Mouse (Mus musculus) urinary bladder, postnatal 36 days (tissue): ENCODE measurements at regions not wholly inside any gene's neighbourhood (a gene's known extent, or its start where the extent isn't known, plus 50 kb on each side); places are given as distances from the start of the nearest gene placed in this dataset.

Experiments used
- DNase-seq, 2 experiments: peaks; one replicate each; pipeline ENCODE4 v3.0.0; 2022; ENCODE audit warnings: low spot score in 2 of 2, mixed read lengths in 1 of 2

DNA sequence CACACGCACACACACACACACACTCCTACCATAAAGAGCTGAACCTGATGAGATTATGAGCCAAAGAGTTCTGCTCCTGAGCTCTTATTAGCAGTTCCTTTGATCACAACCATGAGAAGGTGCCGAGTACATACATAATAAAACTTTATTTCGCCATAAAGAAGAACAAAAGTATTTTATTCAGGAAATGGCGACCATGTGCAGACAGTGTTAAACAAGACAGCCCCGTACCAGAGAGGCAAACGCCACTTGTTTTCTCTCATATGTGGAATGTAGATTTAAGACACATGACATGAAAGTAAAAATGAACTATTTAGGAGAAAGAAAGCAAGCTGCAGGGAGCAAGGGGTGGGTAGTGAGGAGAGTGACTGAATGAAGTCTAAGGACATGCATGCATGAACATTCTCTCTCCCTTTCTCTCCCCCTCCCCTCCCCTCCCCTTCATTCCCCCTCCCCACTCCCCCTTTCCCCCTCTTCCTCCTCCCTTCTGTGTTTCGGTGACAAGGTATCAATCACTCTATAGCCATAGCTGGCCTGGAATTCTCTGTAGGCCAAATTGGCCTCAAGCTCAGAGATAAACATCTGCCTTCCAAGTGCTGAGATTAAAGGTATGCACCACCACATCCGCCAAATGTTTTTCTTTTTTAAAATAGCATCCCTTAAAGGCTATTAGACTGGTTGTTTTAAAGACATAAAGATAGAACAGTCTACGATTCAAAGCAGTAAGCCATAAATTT lies 266.0 kb upstream of the Map3k7 start:
- DNase-seq, result no peak

DNA sequence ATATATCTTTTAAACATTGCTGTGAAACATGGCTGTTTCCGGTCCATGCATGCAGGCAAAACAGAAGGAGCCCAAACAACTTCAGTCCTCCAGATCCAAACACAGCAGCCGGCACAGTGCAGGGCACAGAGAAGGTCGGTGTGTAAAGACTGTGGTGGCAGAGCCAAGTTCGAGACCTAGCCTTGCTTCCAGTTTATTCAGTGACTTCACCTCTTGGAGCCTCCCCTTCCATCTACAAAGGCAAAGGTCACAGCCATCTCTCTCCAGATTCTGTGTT lies 265.5 kb upstream of the Map3k7 start:
- no peak for DNase-seq

DNA sequence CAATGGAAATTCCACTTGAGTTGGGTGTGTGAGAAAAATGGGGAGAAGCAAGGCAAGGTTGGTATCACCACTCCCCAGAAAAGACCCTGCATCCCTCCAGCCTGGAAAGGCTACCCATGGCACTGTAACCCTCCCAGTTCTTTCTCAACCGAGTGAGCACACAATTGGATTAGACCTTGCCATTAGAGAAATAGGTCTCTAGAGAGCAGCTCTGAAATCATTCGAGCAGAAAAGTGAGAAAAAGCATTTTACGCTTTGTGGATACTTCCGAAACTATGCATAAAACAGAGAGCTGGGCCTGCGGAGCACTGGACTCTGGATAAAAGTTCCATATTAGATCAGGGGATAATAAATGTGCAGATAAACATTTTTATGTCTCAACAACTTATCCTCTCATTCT lies 264.6 kb upstream of the Map3k7 start:
- no peak for DNase-seq

DNA sequence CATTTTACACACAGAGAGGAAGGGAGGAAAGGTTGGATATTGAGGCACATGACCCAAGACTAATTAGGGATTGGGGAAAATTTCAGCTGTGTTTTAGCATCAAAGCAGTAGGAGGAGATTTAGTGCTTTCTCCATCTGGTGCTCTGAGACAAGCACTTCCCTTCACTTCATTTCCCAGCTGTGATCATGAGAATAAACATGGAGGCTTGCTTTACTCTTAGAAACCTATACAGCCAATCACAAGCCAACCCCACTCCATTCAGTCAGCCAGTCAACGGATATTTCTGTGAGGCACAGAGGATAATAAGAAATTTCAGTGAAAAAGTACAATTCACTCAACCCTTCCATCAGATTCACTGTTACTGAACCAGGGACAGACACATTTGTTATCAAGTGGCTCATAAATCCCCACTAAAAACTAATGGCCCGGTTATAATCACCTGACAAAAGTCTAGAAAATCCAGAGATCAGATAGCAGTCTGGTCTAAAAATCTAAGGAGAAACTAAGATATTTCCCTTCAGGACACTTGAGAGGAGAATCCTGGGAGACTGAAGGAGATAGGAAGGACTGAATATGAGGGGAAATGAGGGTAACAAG lies 249.7 kb upstream of the Map3k7 start:
- DNase-seq, result no peak

DNA sequence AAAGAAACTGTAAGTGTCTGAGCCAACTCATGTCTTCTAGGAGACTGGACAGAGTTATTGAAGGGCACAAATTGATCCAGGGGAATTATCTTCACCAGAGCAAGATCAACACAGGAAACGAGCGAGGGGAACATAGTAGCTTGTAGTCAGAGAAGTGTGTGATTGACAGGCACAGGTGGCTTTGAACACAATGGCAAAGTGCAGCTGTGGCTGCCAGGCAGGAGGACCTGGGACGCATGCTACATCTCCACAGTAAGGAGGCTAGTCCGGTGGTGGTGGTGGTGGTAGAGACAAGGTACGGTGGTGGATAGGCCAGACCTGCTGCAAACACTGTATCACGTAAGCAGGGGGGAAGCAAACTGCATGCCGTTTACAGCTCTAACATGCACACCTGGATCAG lies 240.4 kb upstream of the Map3k7 start:
- DNase-seq, result no peak

DNA sequence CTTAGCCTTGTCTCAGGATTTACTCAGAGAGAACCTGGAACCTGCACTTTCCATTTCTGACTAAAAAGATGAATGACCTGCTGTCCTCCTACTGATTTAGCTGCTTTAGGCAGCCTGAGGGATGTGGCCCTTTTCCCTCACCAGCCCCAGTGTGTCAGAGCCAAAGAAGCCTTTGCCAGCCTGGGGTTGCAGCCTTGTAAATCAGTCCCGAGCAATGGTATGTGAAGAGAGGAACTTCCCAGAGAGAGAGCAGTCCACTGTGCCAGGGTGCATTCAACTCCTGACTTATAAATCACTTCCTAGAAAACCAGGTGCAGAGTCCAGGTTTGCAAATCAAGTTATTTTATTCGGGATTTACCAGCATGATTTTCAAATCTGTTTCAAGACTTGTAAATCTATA lies 239.5 kb upstream of the Map3k7 start:
- no peak for DNase-seq

DNA sequence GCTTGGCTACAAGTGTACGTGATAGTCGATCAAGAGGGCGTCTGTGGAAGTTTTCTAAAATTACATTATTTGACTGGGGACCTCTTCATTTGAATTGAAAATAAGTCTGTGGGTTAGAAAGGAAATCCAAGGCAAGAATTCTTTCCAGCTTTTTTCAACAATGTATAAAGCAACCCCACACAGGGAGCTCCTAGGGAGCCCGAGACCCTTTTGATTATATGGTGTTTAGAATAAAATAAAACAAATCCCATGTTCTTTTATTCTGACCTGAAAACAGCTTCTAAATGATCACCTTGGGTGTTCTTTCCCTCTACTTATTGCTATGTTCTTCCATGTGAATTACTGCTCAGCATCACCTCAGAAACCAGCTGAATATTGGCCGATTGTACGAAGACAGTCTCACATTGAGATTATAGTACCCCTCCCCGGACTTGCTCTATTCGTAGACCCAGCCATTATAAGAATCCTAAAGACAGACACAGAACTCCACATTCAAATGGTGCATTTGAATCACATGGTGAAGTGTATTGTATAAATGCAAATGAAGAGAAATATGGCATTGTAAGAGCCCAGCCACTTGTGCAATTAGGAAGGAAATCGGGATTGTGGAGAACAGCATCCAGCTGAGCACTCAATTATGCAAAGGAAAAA lies 236.3 kb upstream of the Map3k7 start:
- DNase-seq, result no peak

DNA sequence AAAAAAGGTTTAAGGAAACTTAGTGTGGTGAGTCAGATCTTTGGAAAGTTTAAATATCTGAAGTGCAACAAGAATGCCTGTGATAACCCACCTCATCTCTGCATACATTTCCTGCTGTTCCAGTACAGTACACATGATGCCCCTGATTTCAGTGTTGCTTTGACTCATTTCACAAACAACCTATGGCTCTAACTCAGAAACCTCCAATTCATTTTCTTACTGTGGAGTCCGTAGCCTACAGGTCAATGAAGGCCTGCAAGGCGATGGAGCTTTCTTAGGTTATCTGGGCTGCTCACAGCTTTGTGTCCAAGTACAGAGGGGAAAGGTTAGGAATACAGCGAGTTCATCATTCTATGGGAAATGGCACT lies 235.8 kb upstream of the Map3k7 start:
- no peak for DNase-seq

DNA sequence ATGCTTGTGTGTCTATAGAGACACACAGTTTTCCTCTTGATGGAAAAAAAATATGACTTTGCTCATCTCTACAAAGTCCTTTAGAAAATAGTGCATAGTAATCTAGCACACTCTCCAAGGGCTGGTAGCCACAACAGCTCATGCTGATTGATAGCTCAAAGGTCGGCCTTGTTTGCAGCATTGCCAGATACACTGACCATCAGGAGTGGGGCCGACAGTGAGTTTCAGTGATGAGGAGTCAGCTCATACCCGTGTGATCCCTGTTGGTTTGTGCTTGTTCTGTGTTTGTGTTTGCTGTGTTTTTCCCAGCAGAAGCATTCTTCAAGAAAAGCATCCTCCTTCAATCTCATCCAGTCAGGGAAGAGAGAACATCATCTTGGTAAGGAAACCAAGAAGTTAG lies 220.1 kb upstream of the Map3k7 start:
- DNase-seq, result no peak

DNA sequence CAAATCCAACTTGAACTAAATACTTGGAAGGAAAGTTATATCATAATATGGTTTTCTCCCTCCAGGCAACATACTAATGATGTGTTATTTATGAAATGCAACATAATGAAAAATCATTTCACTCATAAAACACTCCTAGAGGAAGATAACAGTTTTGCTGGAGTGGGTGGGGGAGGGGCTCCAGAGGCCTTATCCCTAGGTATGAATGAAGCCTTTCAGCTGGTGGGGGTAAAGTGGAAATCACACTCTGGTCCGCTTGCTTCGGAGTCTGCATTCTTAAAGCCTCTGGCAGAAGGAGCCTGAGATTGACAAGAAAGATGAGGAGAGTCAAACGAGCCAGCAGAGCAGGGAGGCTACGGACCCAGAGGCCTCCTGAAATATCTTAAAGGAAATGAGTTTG lies 219.5 kb upstream of the Map3k7 start:
- no peak for DNase-seq

DNA sequence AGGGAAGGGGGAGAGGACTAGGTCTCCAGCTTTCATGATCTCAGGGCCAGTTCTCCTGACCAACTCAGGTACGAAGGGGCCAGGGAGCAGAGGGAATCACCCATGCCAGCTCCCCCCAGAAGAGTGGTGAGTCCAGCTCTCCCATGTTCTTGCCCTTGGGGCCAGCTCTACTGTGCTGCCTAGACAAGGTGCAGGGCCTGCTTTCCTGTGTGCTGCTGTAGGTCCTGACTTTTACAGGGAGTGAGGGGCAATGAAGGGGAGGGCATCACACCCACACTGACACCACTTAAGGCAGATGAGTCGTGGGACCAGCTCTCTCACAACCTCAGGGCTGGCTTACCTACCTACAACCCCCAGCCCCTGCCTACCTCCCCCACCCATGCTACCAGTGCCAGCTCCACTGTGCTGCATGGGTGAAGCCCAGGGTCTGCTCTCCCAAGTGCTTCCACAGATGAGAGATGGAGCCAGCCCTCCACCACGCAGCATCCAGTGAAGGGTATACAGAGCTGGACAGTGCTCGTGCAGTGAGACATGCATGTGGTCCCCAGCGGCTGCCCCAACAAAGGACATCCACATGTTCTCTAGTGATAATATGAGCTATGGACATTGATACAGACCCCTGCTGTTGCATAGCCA lies 210.1 kb upstream of the Map3k7 start:
- no peak for DNase-seq

DNA sequence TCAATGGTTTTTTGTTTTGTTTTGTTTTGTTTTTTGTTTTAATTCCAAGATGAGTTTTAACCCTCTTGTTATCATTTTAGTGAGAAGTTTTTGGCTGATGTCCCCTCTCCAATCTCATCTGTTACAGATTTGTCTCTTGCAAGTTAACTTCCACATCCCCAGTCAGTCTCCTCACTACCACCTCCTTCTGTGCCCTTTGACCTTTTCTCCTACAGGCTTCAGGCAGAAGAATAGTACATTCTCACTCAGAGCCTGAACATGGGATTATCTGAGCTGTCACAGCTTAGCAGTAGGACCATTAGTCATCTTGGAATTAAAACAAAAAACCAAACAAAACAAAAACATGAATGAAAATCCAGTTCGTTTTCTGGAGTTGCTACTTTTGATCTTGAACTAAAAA lies 206.8 kb upstream of the Map3k7 start:
- no peak for DNase-seq

DNA sequence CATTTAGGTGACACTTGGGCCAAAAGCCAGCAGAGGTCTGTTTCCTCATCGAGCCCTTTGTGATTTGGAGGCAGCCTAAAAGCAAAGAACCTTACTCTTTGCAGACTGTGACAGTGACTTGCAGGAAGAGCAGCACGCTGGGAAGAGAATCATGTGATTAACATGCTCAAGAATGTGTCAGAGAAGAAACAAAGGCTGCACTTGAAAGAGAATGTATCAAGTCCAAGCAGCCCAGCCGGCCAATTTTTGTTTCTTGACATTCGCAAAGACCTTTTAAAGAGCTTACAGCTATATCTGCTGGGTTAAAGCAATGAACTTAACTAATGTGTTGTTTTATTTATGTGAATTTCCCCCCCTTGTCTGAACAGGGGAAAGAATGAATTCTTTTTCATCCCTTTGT lies 203.8 kb upstream of the Map3k7 start:
- DNase-seq, result no peak

DNA sequence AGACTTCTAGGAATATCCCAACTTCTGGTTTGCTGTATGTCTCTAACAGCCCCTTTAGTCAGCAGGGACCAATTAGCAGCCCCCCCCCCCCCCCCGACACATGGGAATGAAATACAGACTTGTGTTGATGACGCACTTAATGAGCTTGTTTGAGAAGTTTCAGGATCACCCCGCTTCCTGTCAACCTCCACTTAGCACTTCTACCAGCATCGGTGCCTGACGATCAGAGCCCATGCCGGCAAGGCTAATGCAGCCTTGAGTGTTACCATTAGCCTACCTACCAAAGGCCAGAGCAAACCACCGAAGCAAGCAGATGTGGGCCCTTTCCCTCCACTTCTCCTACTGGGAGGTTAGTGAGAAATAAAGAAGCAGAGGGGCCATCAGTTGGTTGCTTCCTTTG lies 201.7 kb upstream of the Map3k7 start:
- DNase-seq, result no peak

DNA sequence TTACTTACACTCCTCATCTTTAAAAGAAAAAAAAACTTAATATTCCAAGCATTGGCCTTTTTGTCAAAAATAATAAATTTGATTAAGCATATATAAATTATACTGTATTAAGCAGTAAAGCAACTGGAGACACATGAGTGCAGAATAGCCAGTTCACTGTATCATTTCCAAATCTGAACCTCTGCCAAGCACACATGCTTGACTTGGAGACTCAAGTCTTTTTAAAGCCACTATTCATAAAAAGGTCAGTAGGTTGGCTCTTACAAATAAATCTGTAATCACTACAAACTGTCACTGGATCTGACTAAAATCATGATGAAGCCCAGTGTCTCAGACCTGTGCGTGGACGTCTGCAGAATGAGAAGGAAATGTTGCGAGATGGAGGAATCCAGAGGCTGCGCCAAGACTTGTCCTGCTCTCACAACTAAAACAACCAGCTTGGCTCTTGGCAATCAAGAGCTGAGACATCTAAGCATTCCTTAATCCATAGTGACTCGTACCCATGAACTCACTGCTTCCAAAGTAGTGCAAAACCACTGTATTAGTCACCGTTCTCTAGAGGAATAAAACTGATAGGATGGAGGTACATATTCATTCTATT lies 195.8 kb upstream of the Map3k7 start:
- DNase-seq, result no peak

DNA sequence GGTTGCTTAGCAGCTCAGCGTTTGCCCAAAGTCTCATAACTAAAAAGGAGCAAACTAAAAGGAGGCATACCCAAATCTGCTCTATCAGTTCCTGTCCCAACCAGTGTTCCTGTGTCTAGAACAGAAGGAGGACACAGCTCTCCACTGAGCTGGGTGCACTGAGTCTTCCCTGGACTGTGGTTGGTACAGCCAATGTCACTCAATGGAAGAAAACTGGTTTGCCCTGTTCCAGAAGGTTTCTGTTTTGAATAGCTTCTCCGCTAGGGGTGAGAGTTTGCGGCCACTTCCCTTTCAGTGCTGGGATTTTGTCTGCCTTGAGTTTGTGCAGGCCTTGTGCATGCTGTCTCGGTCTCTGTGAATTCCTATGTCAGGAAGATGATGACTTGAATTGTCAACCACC lies 194.6 kb upstream of the Map3k7 start:
- DNase-seq, result no peak

DNA sequence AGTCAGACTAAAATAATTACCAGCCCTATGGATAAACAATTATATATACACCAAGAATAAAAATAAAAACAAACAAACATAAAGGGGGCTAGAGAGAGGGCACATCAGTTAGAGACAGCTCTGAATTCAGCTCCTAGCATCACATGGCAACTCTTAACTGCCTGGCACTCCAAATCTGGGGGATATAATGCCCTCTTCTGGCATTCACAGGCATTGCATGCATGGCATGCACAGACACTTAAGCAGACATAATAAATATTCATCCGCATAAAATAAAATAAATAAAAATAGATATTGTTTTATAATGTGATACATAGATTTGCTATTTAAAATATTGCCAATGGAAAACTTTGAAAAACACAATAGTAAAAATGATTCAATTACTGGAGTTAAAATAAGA lies 177.6 kb upstream of the Map3k7 start:
- no peak for DNase-seq

DNA sequence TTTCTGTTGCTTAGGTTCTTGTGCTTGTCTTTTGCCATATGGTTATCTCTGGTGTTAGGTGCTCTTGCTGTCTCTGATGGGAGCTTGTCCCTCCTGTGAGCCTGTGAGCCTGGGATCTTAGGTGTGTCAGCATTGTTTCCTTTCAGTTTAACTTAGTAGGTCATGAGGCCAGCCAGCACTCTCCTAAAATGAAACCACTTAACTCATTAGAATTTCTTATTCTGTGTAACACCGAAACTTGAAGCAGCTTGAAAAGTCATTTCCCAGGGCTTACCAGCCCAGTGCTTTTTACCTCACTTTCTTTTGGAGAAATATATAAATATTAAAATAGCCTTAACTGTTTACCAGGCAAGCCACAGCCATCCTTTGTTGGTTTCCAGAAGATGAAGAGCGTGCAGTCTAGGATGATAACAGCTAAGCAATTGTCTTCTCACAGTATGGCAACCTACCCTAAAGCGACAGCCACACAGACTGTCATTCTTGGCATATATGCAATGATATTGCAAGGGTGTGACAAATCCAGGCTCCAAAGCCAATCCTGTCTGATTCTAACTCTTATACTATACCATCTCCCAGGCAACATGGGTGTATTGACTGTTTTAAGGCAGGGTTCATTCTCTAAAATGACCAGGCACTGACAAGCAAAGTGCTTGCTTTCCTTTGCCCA lies 146.2 kb upstream of the Map3k7 start:
- no peak for DNase-seq

DNA sequence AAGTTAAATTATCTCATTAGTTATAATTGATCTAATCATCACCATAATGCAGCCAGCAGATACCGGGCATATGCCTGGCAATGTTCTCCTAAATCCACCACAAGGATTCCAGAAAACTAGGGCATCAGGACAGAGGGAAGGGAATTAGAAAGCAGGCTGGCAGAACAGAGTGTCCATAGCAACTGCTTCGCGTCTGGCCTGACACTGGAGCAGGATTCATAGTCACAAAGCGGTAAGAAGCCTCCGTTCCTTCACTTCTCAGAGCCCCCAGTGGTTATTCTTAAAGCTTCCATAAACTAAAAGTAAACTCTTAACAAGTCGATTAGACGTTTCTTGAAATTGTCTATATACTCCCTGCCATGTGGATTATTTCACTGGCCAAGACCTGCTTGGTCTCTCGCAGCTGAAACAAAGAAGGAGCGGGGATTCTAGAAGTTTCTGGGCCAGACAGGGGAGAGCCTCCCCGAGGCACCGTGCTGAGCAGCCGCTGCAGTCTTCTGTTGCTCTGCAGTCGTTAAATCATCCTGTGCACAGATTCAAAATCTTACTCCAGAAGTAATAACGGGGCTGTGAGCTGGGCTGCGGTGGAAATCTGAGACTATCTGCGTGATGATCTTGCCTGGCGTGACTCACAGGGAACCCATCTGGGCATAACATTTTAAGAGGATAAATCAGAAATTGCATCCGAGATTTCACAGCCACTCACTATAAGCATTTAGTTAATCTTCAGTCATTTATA lies 144.2 kb upstream of the Map3k7 start:
- DNase-seq, result no peak

DNA sequence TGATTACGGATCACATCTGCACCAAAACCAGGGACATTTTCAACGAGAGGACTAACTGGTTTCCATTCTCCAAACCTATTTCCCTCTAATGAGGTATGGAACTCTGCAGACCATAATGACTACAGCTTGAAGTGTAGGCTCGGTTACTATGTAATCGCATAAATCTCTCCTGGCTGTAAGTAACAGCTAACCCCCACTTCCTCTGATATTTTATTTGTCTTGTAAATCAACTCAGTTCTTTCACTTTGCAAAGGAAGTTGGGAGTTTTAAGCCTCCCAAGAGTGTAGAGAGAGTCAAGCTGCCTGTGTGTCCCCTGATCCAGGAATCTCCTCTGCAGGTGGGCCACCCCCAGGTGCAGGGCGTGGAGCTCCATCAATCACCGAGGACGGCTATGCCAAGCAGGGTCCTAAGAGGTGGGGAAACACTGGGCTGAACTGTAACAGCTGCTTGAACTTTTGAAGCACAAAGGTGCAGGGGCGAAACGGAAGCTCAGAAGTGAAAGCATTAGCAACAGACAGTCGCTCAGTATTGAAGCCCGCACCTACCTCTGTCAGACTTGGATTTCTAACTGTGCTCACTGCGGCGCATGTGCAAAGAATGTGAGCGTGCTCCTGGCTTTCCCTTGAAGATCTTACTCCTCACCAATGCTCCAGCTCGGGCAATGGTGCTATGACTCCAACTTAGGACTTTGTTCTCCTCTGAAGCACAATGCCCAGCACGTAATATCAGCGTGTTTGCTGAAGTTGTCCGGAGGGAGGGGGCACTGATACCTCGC lies 140.1 kb upstream of the Map3k7 start:
- DNase-seq, result no peak
